Mouse (Mus musculus) liver, embryonic 13.5 days (tissue): ENCODE measurements at regions not wholly inside any gene's neighbourhood (a gene's known extent, or its start where the extent isn't known, plus 50 kb on each side); places are given as distances from the start of the nearest gene placed in this dataset.

Source experiments
- ATAC-seq: fragments of 200-750 bp; cut with Nextera tagmentation; 2 replicates; pipeline ENCODE4 v1.8.0; 2017; ENCODE audit warnings: low read depth, mild to moderate bottlenecking, moderate number of reproducible peaks, moderate library complexity
- DNase-seq: peaks from one replicate; pipeline ENCODE4 v3.0.0; 2022
- H3K27ac ChIP-seq: fragments of 300-500 bp; sonication (generic); 2 replicates; pipeline ENCODE4 v1.5.1; 2015; ENCODE audit warnings: moderate library complexity, mild to moderate bottlenecking, inconsistent platforms
- H3K27me3 ChIP-seq: fragments of 300-500 bp; sonication (generic); 2 replicates; pipeline ENCODE4 v1.6.1; 2015; ENCODE audit warnings: mild to moderate bottlenecking, inconsistent platforms
- H3K36me3 ChIP-seq: fragments of 300-500 bp; sonication (generic); 2 replicates; pipeline ENCODE4 v1.6.1; 2015; ENCODE audit warnings: mild to moderate bottlenecking, inconsistent platforms
- H3K4me1 ChIP-seq: fragments of 300-500 bp; sonication (generic); replicated peaks from 2 replicates; pipeline ENCODE4 v1.6.1; 2015; ENCODE audit warnings: inconsistent platforms
- H3K4me2 ChIP-seq: fragments of 300-500 bp; sonication (generic); 2 replicates; pipeline ENCODE4 v1.6.1; 2015; ENCODE audit warnings: inconsistent platforms, mild to moderate bottlenecking, moderate library complexity
- H3K4me3 ChIP-seq: fragments of 300-500 bp; sonication (generic); replicated peaks from 2 replicates; pipeline ENCODE4 v1.5.1; 2015; ENCODE audit warnings: mild to moderate bottlenecking, inconsistent platforms
- H3K9ac ChIP-seq: fragments of 300-500 bp; sonication (generic); 2 replicates; pipeline ENCODE4 v1.6.1; 2015; ENCODE audit warnings: mild to moderate bottlenecking, inconsistent platforms
- H3K9me3 ChIP-seq: fragments of 300-500 bp; sonication (generic); replicated peaks from 2 replicates; pipeline ENCODE4 v1.6.1; 2016; ENCODE audit warnings: inconsistent platforms
- WGBS: fragments of 180-500 bp; shearing (Covaris S2); methylation state at CpG from one replicate; pipeline ENCODE4 v1.1.7; 2015; ENCODE audit not compliant: insufficient replicate concordance; 5-methylcytosine and 5-hydroxymethylcytosine counted together

GRCm38 (mm10) chr15:62784456-62785139 lies 1060.4 kb downstream of the Gsdmc2 start:
- WGBS: 60% methylated on average over 1 of the region's 1 CpGs
- Histone ChIP-seq H3K27me3 (no peaks in the 10 kb centered on the region), H3K4me2 (no peak overlapping the region), H3K4me3 (no peak overlapping the region), H3K9me3 (no peaks in the 10 kb centered on the region), H3K27ac (no peak overlapping the region), H3K4me1 (no peaks in the 10 kb centered on the region), H3K36me3 (no peaks in the 10 kb centered on the region), H3K9ac (no peak overlapping the region)
- DNase-seq: no peak
- ATAC-seq: no peak

- whole genome bisulfite sequencing: 55% methylated on average over 5 of the region's 5 CpGs
- H3K4me3 ChIP-seq: no peak overlapping the region
- H3K4me2 ChIP-seq: no peak overlapping the region
- DNase-seq (no peak), ATAC-seq (no peak)
- no peaks in the 10 kb centered on the region for H3K9me3 ChIP-seq
- no peak overlapping the region for H3K27ac ChIP-seq
- no peaks in the 10 kb centered on the region for H3K4me1 ChIP-seq
- H3K36me3 ChIP-seq: no peaks in the 10 kb centered on the region
- no peaks in the 10 kb centered on the region for H3K27me3 ChIP-seq
- H3K9ac ChIP-seq: no peak overlapping the region
These were observed 1066.1 kb downstream of the Gsdmc2 start for GRCm38 (mm10) chr15:62778899-62779298.

GRCm38 (mm10) chr15:62752686-62753085 lies 1092.3 kb downstream of the Gsdmc2 start:
- DNase-seq: no peak
- ATAC-seq: no peak
- 61% methylated on average over 2 of the region's 2 CpGs for WGBS
- Histone ChIP-seq H3K27me3 (no peaks in the 10 kb centered on the region), H3K4me2 (no peak overlapping the region), H3K27ac (no peak overlapping the region), H3K4me3 (no peak overlapping the region), H3K36me3 (no peaks in the 10 kb centered on the region), H3K9me3 (no peaks in the 10 kb centered on the region), H3K4me1 (no peaks in the 10 kb centered on the region), H3K9ac (no peak overlapping the region)

GRCm38 (mm10) chr15:62743879-62744278 lies 1101.1 kb downstream of the Gsdmc2 start:
- H3K27ac ChIP-seq: no peak overlapping the region
- WGBS: 47% methylated on average over 3 of the region's 3 CpGs
- DNase-seq (no peak), ATAC-seq (no peak)
- no peaks in the 10 kb centered on the region for H3K36me3 ChIP-seq
- H3K4me1 ChIP-seq: no peaks in the 10 kb centered on the region
- H3K27me3 ChIP-seq: no peaks in the 10 kb centered on the region
- no peaks in the 10 kb centered on the region for H3K9me3 ChIP-seq
- H3K4me2 ChIP-seq: no peak overlapping the region
- H3K9ac ChIP-seq: no peak overlapping the region
- H3K4me3 ChIP-seq: no peak overlapping the region

- Histone ChIP-seq H3K36me3 (no peaks in the 10 kb centered on the region), H3K4me3 (no peak overlapping the region), H3K27me3 (no peaks in the 10 kb centered on the region), H3K4me2 (no peak overlapping the region), H3K4me1 (no peaks in the 10 kb centered on the region), H3K9me3 (no peaks in the 10 kb centered on the region), H3K9ac (no peak overlapping the region), H3K27ac (no peak overlapping the region)
- ATAC-seq: no peak
- WGBS: 69% methylated on average over 2 of the region's 2 CpGs
- no peak for DNase-seq
These were observed 1104.2 kb downstream of the Gsdmc2 start for GRCm38 (mm10) chr15:62740746-62741145.

- H3K4me3 ChIP-seq: no peak overlapping the region
- no peak overlapping the region for H3K4me2 ChIP-seq
- no peaks in the 10 kb centered on the region for H3K27me3 ChIP-seq
- no peaks in the 10 kb centered on the region for H3K4me1 ChIP-seq
- ATAC-seq: no peak
- WGBS: 79% methylated on average over 1 of the region's 1 CpGs
- H3K9me3 ChIP-seq: no peaks in the 10 kb centered on the region
- H3K27ac ChIP-seq: no peak overlapping the region
- H3K9ac ChIP-seq: no peak overlapping the region
- no peaks in the 10 kb centered on the region for H3K36me3 ChIP-seq
- DNase-seq: no peak
These were observed 1109.6 kb downstream of the Gsdmc2 start for GRCm38 (mm10) chr15:62735334-62735733.

- Histone ChIP-seq H3K9me3 (no peaks in the 10 kb centered on the region), H3K36me3 (no peaks in the 10 kb centered on the region), H3K27me3 (no peaks in the 10 kb centered on the region), H3K9ac (no peak overlapping the region), H3K4me3 (no peak overlapping the region), H3K4me2 (no peak overlapping the region), H3K4me1 (no peaks in the 10 kb centered on the region), H3K27ac (no peak overlapping the region)
- DNase-seq: no peak
- no peak for ATAC-seq
- WGBS: 51% methylated on average over 3 of the region's 3 CpGs
These were observed 1110.1 kb downstream of the Gsdmc2 start for GRCm38 (mm10) chr15:62734900-62735299.

GRCm38 (mm10) chr15:62730524-62730923 lies 1114.5 kb downstream of the Gsdmc2 start:
- ATAC-seq (no peak), DNase-seq (no peak)
- H3K36me3 ChIP-seq: no peaks in the 10 kb centered on the region
- no peak overlapping the region for H3K27ac ChIP-seq
- no peak overlapping the region for H3K4me2 ChIP-seq
- H3K4me3 ChIP-seq: no peak overlapping the region
- no peaks in the 10 kb centered on the region for H3K9me3 ChIP-seq
- H3K4me1 ChIP-seq: no peaks in the 10 kb centered on the region
- no peaks in the 10 kb centered on the region for H3K27me3 ChIP-seq
- no peak overlapping the region for H3K9ac ChIP-seq
- 32% methylated on average over 3 of the region's 3 CpGs for WGBS

GRCm38 (mm10) chr15:62714265-62714664 lies 1130.7 kb downstream of the Gsdmc2 start:
- Histone ChIP-seq H3K4me2 (no peak overlapping the region), H3K4me1 (no peaks in the 10 kb centered on the region; the same call in 1 of the 2 replicates), H3K9me3 (no peaks in the 10 kb centered on the region), H3K9ac (no peak overlapping the region), H3K27ac (peak overlapping the region; percentile 29; the same call in 1 of the 2 replicates), H3K4me3 (no peak overlapping the region), H3K36me3 (no peaks in the 10 kb centered on the region), H3K27me3 (no peaks in the 10 kb centered on the region)
- WGBS: 44% methylated on average over 3 of the region's 3 CpGs
- ATAC-seq: peak; percentile 56
- no peak for DNase-seq

GRCm38 (mm10) chr15:62712543-62713131 lies 1132.3 kb downstream of the Gsdmc2 start:
- ATAC-seq: peak; percentile 73
- Histone ChIP-seq H3K27ac (no peak overlapping the region; the same call in none of the 2 replicates), H3K27me3 (no peaks in the 10 kb centered on the region), H3K9ac (no peak overlapping the region), H3K9me3 (no peaks in the 10 kb centered on the region), H3K4me3 (no peak overlapping the region), H3K4me2 (no peak overlapping the region), H3K4me1 (no peaks in the 10 kb centered on the region; the same call in 1 of the 2 replicates), H3K36me3 (no peaks in the 10 kb centered on the region)
- DNase-seq: peak; percentile 4
- WGBS: 64% methylated on average over 9 of the region's 9 CpGs

- H3K4me2 ChIP-seq: no peak overlapping the region
- no peak; the same call in 1 of the 2 replicates for ATAC-seq
- H3K27me3 ChIP-seq: no peaks in the 10 kb centered on the region
- H3K9me3 ChIP-seq: no peaks in the 10 kb centered on the region
- H3K36me3 ChIP-seq: no peaks in the 10 kb centered on the region
- no peak for DNase-seq
- H3K4me3 ChIP-seq: no peak overlapping the region
- no peak overlapping the region; the same call in 1 of the 2 replicates for H3K27ac ChIP-seq
- 71% methylated on average over 3 of the region's 3 CpGs for WGBS
- no peaks in the 10 kb centered on the region; the same call in 1 of the 2 replicates for H3K4me1 ChIP-seq
- no peak overlapping the region for H3K9ac ChIP-seq
These were observed 1132.9 kb downstream of the Gsdmc2 start for GRCm38 (mm10) chr15:62712060-62712542.

- Histone ChIP-seq H3K4me1 (no peaks in the 10 kb centered on the region; the same call in 1 of the 2 replicates), H3K4me2 (no peak overlapping the region), H3K36me3 (no peaks in the 10 kb centered on the region), H3K9ac (no peak overlapping the region), H3K27me3 (no peaks in the 10 kb centered on the region), H3K9me3 (no peaks in the 10 kb centered on the region), H3K4me3 (no peak overlapping the region), H3K27ac (no peak overlapping the region)
- ATAC-seq: no peak
- DNase-seq: no peak
- 63% methylated on average over 2 of the region's 2 CpGs for WGBS
These were observed 1135.4 kb downstream of the Gsdmc2 start for GRCm38 (mm10) chr15:62709546-62709945.
